Mouse (Mus musculus) C2C12 (cell line): ENCODE results near the gene Gm5737. TPM values are rescaled to one million over a fixed set of nuclear protein-coding genes. Genes with fewer than 3 reads are reported as not detected.

ENCODE experiments used
- H3K27me3 ChIP-seq: one replicate; pipeline ENCODE4 v1.6.1; 2011; ENCODE audit not compliant: control insufficient read depth, insufficient read depth, insufficient read length
- H3K36me3 ChIP-seq: one replicate; pipeline ENCODE4 v1.6.1; 2011; ENCODE audit not compliant: control insufficient read depth, insufficient read depth
- H3K4me3 ChIP-seq: one replicate; pipeline ENCODE4 v1.5.1; 2011; ENCODE audit warnings: mild to moderate bottlenecking, control low read depth; ENCODE audit not compliant: poor library complexity, insufficient read depth, severe bottlenecking
- H3K79me2 ChIP-seq: one replicate; pipeline ENCODE4 v1.6.1; 2011; ENCODE audit not compliant: control insufficient read depth, insufficient read depth
- H3K79me3 ChIP-seq: one replicate; pipeline ENCODE4 v1.6.1; 2011; ENCODE audit warnings: low read depth, control low read depth
- H3ac ChIP-seq: one replicate; pipeline ENCODE3; 2011; ENCODE audit warnings: low read depth; ENCODE audit not compliant: control insufficient read depth, insufficient read length
- CEBPB ChIP-seq: IDR thresholded peaks from one replicate; pipeline ENCODE4 v1.6.1; 2011; ENCODE audit warnings: low read depth, mild to moderate bottlenecking, control low read depth, moderate library complexity
- CTCF ChIP-seq: IDR thresholded peaks from one replicate; pipeline ENCODE4 v1.5.1; 2011; ENCODE audit not compliant: control insufficient read depth, insufficient read depth, insufficient read length
- FOSL1 ChIP-seq: IDR thresholded peaks from one replicate; pipeline ENCODE4 v1.8.0; 2011; ENCODE audit warnings: mild to moderate bottlenecking, low read length; ENCODE audit not compliant: poor library complexity, insufficient read depth, severe bottlenecking
- MAX ChIP-seq: IDR thresholded peaks from one replicate; pipeline ENCODE4 v1.6.1; 2011; ENCODE audit warnings: mild to moderate bottlenecking, control low read depth
- MYOD1 ChIP-seq: IDR thresholded peaks from one replicate; pipeline ENCODE4 v1.6.1; 2011; ENCODE audit warnings: low read depth; ENCODE audit not compliant: control insufficient read depth, insufficient read length
- MYOG ChIP-seq: IDR thresholded peaks from one replicate; pipeline ENCODE4 v1.6.1; 2011; ENCODE audit not compliant: control insufficient read depth, insufficient read length; ENCODE audit errors: extremely low read depth
- USF1 ChIP-seq: IDR thresholded peaks from one replicate; pipeline ENCODE4 v1.6.1; 2011; ENCODE audit warnings: low read depth, mild to moderate bottlenecking, control low read depth, moderate library complexity
- polyA plus RNA-seq: library from polyadenylated mRNA; unstranded; fragments of >200 nt; fragmentation: generic; extraction: Trizol; gene quantifications from one replicate; pipeline ENCODE4 v1.2.1, GENCODE M21; 2012; ENCODE audit warnings: missing spikeins

The Gm5737 gene
- polyA plus RNA-seq, 1 experiment: not detected

- H3K79me3 ChIP-seq: no peaks in the 10 kb centered on the region
- H3K79me2 ChIP-seq: no peaks in the 10 kb centered on the region
- H3K36me3 ChIP-seq: no peaks in the 10 kb centered on the region
- no peak overlapping the region for H3K4me3 ChIP-seq
- no peak for TF ChIP-seq FOSL1
- TF ChIP-seq CTCF: no peak
- TF ChIP-seq MYOG: no peak
- TF ChIP-seq MYOD1: no peak
- TF ChIP-seq MAX: no peak
- TF ChIP-seq USF1: no peak
- TF ChIP-seq CEBPB: no peak
- H3ac ChIP-seq: no peak overlapping the region
- H3K27me3 ChIP-seq: peaks cover 4% of the 10 kb centered on the region
Measured at GRCm38 (mm10) chr7:120803268-120803667, 8.9 kb upstream of the Gm5737 start.

- no peaks in the 10 kb centered on the region for H3K36me3 ChIP-seq
- H3K79me2 ChIP-seq: no peaks in the 10 kb centered on the region
- H3K27me3 ChIP-seq: peaks cover 25% of the 10 kb centered on the region
- H3K4me3 ChIP-seq: no peak overlapping the region
- TF ChIP-seq MYOD1 (no peak), MAX (no peak), MYOG (no peak), FOSL1 (no peak), USF1 (no peak), CTCF (no peak), CEBPB (no peak)
- H3K79me3 ChIP-seq: no peaks in the 10 kb centered on the region
- H3ac ChIP-seq: no peak overlapping the region
Measured at GRCm38 (mm10) chr7:120809705-120810104, 2.5 kb upstream of the Gm5737 start.

DNA sequence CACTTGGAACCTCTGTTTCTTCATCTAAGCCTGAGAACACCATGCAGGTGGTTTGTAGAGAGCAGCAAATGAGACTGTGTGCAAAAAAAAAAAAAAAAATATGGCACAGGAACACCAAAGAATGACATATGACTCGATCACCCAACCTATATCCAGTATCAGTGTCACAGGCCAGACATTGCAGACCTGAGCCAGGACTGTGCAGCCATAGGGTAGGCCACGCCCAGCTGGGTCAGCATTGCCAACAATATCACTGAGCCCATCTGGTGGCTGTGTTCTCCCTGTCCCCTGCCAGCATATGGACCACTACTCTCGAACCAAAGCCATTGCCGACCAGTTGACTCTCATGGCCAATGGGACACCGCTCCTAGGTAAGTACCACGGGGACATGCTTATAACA is 5.4 kb downstream of the Gm5737 start:
- TF ChIP-seq FOSL1: no peak
- no peak for TF ChIP-seq MYOG
- no peak for TF ChIP-seq USF1
- no peak for TF ChIP-seq CEBPB
- no peak for TF ChIP-seq MAX
- no peaks in the 10 kb centered on the region for H3K36me3 ChIP-seq
- H3ac ChIP-seq: no peak overlapping the region
- peaks cover 18% of the 10 kb centered on the region for H3K27me3 ChIP-seq
- H3K79me3 ChIP-seq: no peaks in the 10 kb centered on the region
- no peak overlapping the region for H3K4me3 ChIP-seq
- H3K79me2 ChIP-seq: no peaks in the 10 kb centered on the region

DNA sequence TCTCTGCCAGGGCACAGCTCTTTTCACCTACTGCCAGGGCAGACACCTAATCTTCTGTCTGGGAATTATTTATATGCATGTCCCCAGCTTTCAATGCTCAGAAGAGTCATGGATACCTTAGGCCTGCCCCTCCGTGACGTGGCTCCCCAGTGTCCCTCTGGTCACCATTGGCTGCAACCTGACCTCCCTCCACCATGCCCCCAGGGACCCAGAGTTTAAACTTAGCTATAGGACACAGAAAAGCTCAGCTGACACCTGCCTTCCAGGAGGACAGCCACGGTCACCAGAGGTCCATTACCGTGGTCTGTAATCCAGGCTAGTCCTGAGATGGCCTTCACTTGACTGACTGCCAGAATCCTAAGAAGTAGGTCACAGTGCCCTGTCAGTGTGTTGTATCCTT is 7.2 kb downstream of the Gm5737 start:
- Histone ChIP-seq H3K36me3 (no peaks in the 10 kb centered on the region), H3K79me3 (no peaks in the 10 kb centered on the region), H3K27me3 (peaks cover 18% of the 10 kb centered on the region), H3K4me3 (no peak overlapping the region), H3K79me2 (no peaks in the 10 kb centered on the region), H3ac (no peak overlapping the region)
- TF ChIP-seq MYOG: no peak
- TF ChIP-seq CEBPB: no peak

GRCm38 (mm10) chr7:120823248-120823647 is 11.1 kb downstream of the Gm5737 start:
- Histone ChIP-seq H3K27me3 (peaks cover 9% of the 10 kb centered on the region), H3K79me2 (no peaks in the 10 kb centered on the region), H3K4me3 (no peak overlapping the region), H3K36me3 (no peaks in the 10 kb centered on the region), H3K79me3 (no peaks in the 10 kb centered on the region), H3ac (no peak overlapping the region)
- TF ChIP-seq CTCF (peak; percentile 53), MYOD1 (no peak), MAX (peak; percentile 83), USF1 (peak; percentile 53)

DNA sequence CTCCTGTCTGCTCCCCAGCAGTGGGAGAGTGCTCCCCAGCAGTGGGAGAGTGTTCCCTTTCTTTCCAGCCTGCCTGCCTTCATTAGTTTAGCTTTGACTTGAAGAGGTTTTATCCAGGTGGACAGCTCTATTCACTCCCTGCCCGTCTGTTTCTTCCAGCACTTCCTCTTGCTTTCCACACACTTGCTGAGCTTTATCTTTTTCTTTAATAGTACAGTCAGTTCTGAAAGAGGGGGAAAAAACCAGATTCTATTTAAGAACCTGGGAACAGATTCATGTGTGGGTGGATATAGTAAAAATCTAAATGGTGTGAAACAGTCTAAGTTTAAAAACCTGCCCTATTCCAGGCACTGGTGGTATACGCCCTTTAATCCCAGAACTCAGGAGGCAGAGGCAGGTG is 12.9 kb downstream of the Gm5737 start:
- TF ChIP-seq FOSL1 (no peak), USF1 (no peak), MYOD1 (no peak), CEBPB (no peak), CTCF (no peak), MYOG (no peak), MAX (no peak)
- no peak overlapping the region for H3ac ChIP-seq
- no peaks in the 10 kb centered on the region for H3K79me3 ChIP-seq
- no peak overlapping the region for H3K4me3 ChIP-seq
- H3K36me3 ChIP-seq: no peaks in the 10 kb centered on the region
- no peaks in the 10 kb centered on the region for H3K79me2 ChIP-seq
- peaks cover 9% of the 10 kb centered on the region for H3K27me3 ChIP-seq
